Mouse (Mus musculus): Measurements from ENCODE around the gene Zscan26. TPM values are rescaled to one million over a fixed set of nuclear protein-coding genes. Genes with fewer than 3 reads are reported as not detected.

Gene Zscan26
- polyA plus RNA-seq, 1 experiment from 2014 or later = 17.3 TPM

- TF ChIP-seq CTCF (IDR thresholded peaks at IDR 0.05; ENCODE audit: low read depth) (no peak), EP300 (optimal IDR thresholded peaks at IDR 0.05) (no peak)
- no peak overlapping the region for H3K4me3 ChIP-seq (ENCODE audit: low read depth, low read length)
- no peaks in the 10 kb centered on the region for H3K27me3 ChIP-seq (ENCODE audit: control insufficient read depth, insufficient read depth, low read length)
- H3K4me2 ChIP-seq (replicated peaks; ENCODE audit: low read depth) = no peak overlapping the region
- no peak for ATAC-seq (ENCODE audit: low FRiP score, low TSS enrichment)
- H3K36me3 ChIP-seq (ENCODE audit: control insufficient read depth, insufficient read depth, low read length) = no peaks in the 10 kb centered on the region
- H3K4me1 ChIP-seq (replicated peaks; ENCODE audit: control insufficient read depth, insufficient read depth) = no peaks in the 10 kb centered on the region
- 81% methylated on average over 2 of the region's 2 CpGs for WGBS
- H3K27ac ChIP-seq (replicated peaks) = no peak overlapping the region; the same call in 1 of the 2 replicates
- H3K9me3 ChIP-seq (ENCODE audit: control insufficient read depth, low read length) = no peaks in the 10 kb centered on the region
- no peak for DNase-seq (ENCODE audit: low spot score)
- H3K9ac ChIP-seq (ENCODE audit: low read length) = no peak overlapping the region
Observed at GRCm38 (mm10) chr13:21415750-21416149, 37.8 kb downstream of the Zscan26 start.

- Histone ChIP-seq H3K4me2 (replicated peaks; ENCODE audit: low read depth) (no peak overlapping the region), H3K27ac (replicated peaks) (peak overlapping the region; percentile 61; the same call in 1 of the 2 replicates), H3K4me3 (ENCODE audit: low read depth, low read length) (no peak overlapping the region), H3K27me3 (ENCODE audit: control insufficient read depth, insufficient read depth, low read length) (no peaks in the 10 kb centered on the region), H3K36me3 (ENCODE audit: control insufficient read depth, insufficient read depth, low read length) (no peaks in the 10 kb centered on the region), H3K9ac (ENCODE audit: low read length) (no peak overlapping the region), H3K9me3 (ENCODE audit: control insufficient read depth, low read length) (no peaks in the 10 kb centered on the region), H3K4me1 (replicated peaks; ENCODE audit: control insufficient read depth, insufficient read depth) (no peaks in the 10 kb centered on the region)
- no peak for TF ChIP-seq EP300 (optimal IDR thresholded peaks at IDR 0.05)
- TF ChIP-seq CTCF (IDR thresholded peaks at IDR 0.05; ENCODE audit: low read depth) = no peak
- WGBS = 66% methylated on average over 4 of the region's 4 CpGs
- DNase-seq (ENCODE audit: low spot score) (no peak), ATAC-seq (ENCODE audit: low FRiP score, low TSS enrichment) (no peak)
Observed at GRCm38 (mm10) chr13:21415266-21415665, 38.3 kb downstream of the Zscan26 start.

- peak overlapping the region; percentile 61 for H3K27ac ChIP-seq (replicated peaks)
- no peaks in the 10 kb centered on the region for H3K4me1 ChIP-seq (replicated peaks; ENCODE audit: control insufficient read depth, insufficient read depth)
- no peak overlapping the region for H3K4me3 ChIP-seq (ENCODE audit: low read depth, low read length)
- H3K4me2 ChIP-seq (replicated peaks; ENCODE audit: low read depth) = no peak overlapping the region
- H3K36me3 ChIP-seq (ENCODE audit: control insufficient read depth, insufficient read depth, low read length) = no peaks in the 10 kb centered on the region
- H3K27me3 ChIP-seq (ENCODE audit: control insufficient read depth, insufficient read depth, low read length) = no peaks in the 10 kb centered on the region
- H3K9ac ChIP-seq (ENCODE audit: low read length) = no peak overlapping the region
- peak; percentile 68 for DNase-seq (ENCODE audit: low spot score)
- ATAC-seq (ENCODE audit: low FRiP score, low TSS enrichment) = peak; percentile 81
- 43% methylated on average over 15 of the region's 15 CpGs for WGBS
- no peaks in the 10 kb centered on the region for H3K9me3 ChIP-seq (ENCODE audit: control insufficient read depth, low read length)
- TF ChIP-seq EP300 (optimal IDR thresholded peaks at IDR 0.05) = no peak
- no peak for TF ChIP-seq CTCF (IDR thresholded peaks at IDR 0.05; ENCODE audit: low read depth)
Observed at GRCm38 (mm10) chr13:21414231-21415212, 39.0 kb downstream of the Zscan26 start.

- ATAC-seq (ENCODE audit: low FRiP score, low TSS enrichment) (no peak; the same call in 1 of the 2 replicates), DNase-seq (ENCODE audit: low spot score) (no peak)
- Histone ChIP-seq H3K4me1 (replicated peaks; ENCODE audit: control insufficient read depth, insufficient read depth) (peaks cover 5% of the 10 kb centered on the region; the same call in 1 of the 2 replicates), H3K4me2 (replicated peaks; ENCODE audit: low read depth) (peak overlapping the region; percentile 68), H3K27ac (replicated peaks) (peak overlapping the region; percentile 82; the same call in 1 of the 2 replicates), H3K9ac (ENCODE audit: low read length) (no peak overlapping the region), H3K4me3 (ENCODE audit: low read depth, low read length) (peak overlapping the region; percentile 51), H3K27me3 (ENCODE audit: control insufficient read depth, insufficient read depth, low read length) (no peaks in the 10 kb centered on the region), H3K9me3 (ENCODE audit: control insufficient read depth, low read length) (no peaks in the 10 kb centered on the region), H3K36me3 (ENCODE audit: control insufficient read depth, insufficient read depth, low read length) (no peaks in the 10 kb centered on the region)
- 50% methylated on average over 11 of the region's 11 CpGs for WGBS
- no peak for TF ChIP-seq EP300 (optimal IDR thresholded peaks at IDR 0.05)
- TF ChIP-seq CTCF (IDR thresholded peaks at IDR 0.05; ENCODE audit: low read depth) = no peak
Observed at GRCm38 (mm10) chr13:21408805-21409459, 44.6 kb downstream of the Zscan26 start.

- 4% methylated on average over 27 of the region's 27 CpGs for WGBS
- ATAC-seq (ENCODE audit: low FRiP score, low TSS enrichment) = peak; percentile 92
Observed at GRCm38 (mm10) chr13:21407969-21408804, 45.3 kb downstream of the Zscan26 start.

More at GRCm38 (mm10) chr13:21407969-21408804, 45.3 kb downstream of the Zscan26 start:
- peak overlapping the region; percentile 68 for H3K4me2 ChIP-seq (replicated peaks; ENCODE audit: low read depth)
- H3K4me3 ChIP-seq (ENCODE audit: low read depth, low read length) = peak overlapping the region; percentile 51
- H3K4me1 ChIP-seq (replicated peaks; ENCODE audit: control insufficient read depth, insufficient read depth) = peaks cover 5% of the 10 kb centered on the region; the same call in 1 of the 2 replicates
- DNase-seq (ENCODE audit: low spot score) = peak; percentile 80
- no peaks in the 10 kb centered on the region for H3K9me3 ChIP-seq (ENCODE audit: control insufficient read depth, low read length)
- H3K27me3 ChIP-seq (ENCODE audit: control insufficient read depth, insufficient read depth, low read length) = no peaks in the 10 kb centered on the region
- H3K27ac ChIP-seq (replicated peaks) = peak overlapping the region; percentile 82
- peak overlapping the region; percentile 69 for H3K9ac ChIP-seq (ENCODE audit: low read length)
- no peaks in the 10 kb centered on the region for H3K36me3 ChIP-seq (ENCODE audit: control insufficient read depth, insufficient read depth, low read length)
- TF ChIP-seq CTCF (IDR thresholded peaks at IDR 0.05; ENCODE audit: low read depth) (no peak), EP300 (optimal IDR thresholded peaks at IDR 0.05) (no peak)
